Mouse (Mus musculus) urinary bladder, adult 18-20 months (tissue): ENCODE data around the gene Zc3h12a.

ENCODE experiments used
- DNase-seq, 2 experiments: peaks; one replicate each; pipeline ENCODE4 v3.0.0; 2022; ENCODE audit warnings: low spot score in 2 of 2, mixed read lengths in 2 of 2

Gene Zc3h12a

DNA sequence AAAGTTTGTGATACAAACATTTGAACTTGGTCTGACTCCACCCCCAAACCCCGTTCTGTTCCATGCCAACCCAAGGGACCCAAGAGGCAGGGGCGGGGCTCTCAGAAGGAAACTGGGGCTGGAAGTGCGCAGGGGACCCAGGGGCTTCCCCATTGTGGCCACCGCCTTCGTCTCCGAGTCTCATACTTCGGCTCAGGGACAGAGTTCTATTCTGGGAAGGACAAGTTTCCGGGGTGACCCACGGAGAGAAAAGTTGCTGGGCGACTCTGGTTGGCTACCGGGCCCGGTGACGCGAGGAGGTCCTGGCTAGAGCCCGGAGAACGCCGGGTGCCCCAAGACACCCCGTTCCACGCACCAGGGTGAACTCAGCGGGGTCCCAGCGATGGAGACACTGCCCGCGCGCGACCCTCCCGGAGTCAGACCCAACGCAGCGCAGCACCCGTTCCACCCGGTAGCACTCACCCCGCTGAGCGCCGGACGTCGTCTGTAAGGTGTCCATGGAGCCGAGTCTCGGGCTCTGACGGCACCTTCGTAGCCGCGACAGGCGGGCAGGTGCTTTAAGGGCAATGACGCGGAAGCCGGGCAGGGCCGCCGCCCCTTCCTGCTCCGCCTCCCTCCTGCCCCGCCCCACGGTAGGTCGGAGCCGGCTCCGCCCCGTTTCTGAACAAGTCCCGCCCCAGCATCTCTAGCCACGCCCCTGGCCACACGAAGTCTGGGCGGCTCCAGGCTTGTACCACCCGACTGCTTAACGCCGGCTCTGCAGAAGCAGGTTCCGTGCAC lies at the start of gene Zc3h12a:
Zc3h12a (minus strand) TSS at position 536 of the 780 bp plus-strand sequence.
- DNase-seq = peak; percentile 90

GRCm38 (mm10) chr4:125176639-125177165 lies 49.1 kb upstream of the Zc3h12a start:
- DNase-seq = no peak

DNA sequence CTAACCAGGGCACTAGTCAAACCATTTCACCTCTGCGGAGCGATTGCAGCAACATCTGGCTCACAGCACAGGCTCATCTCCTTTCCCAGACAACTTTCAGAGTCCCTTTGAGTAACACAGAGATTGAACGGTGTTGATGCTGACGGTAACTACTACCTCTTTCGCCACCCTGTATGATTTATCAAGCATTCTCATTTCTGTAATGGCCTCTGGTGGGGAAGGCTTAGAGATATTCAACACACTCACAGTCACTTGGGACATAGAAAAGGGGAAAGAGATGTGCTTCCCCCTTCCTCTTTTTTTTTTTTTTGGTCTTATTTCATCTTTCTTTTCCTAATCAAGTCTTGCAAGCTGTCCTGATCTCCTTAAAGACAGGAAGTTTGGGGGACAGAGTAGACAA lies 48.5 kb upstream of the Zc3h12a start:
- DNase-seq = no peak

DNA sequence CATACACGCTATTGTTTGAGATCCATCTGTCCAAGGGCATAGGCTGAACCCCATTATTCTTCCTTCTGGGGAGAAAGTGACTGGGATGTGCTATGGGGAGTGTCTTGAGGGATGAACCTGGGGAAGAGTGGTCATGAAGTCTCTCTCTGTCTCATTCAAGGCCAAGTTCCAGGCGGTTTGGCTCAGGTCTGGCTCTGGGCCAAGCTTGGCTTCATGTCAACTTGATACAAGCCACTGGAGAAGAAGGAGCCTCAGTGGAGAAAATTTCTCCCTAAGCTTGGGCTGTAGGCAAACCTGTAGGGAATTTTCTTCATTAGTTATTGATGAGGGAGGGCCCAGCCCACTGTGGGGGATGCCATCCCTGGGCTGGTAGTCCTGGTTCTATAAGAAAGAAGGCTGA lies 48.0 kb upstream of the Zc3h12a start:
- DNase-seq = no peak

- DNase-seq = no peak
Observed at GRCm38 (mm10) chr4:125174516-125175185, 47.0 kb upstream of the Zc3h12a start.

- no peak for DNase-seq
Observed at GRCm38 (mm10) chr4:125173150-125173549, 45.5 kb upstream of the Zc3h12a start.

GRCm38 (mm10) chr4:125172736-125173135 lies 45.1 kb upstream of the Zc3h12a start:
- DNase-seq = no peak

DNA sequence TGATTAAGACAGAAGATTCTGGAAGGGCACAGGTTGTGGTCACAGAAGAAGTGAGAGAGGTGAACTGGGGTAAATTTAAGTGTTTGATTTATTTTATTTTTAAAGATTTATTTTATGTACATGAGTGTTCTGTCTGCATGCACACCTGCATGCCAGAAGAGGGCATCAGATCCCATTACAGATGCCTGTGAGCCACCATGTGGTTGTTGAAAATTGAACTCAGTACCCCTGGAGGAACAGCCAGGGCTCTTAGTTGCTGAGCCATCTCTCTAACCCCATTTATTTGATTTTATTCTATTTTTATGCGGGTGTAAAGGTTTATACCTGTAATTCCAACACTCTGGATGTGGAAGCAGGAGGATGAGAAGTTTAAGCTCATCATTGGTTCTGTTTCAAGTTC lies 40.1 kb upstream of the Zc3h12a start:
- DNase-seq = no peak

DNA sequence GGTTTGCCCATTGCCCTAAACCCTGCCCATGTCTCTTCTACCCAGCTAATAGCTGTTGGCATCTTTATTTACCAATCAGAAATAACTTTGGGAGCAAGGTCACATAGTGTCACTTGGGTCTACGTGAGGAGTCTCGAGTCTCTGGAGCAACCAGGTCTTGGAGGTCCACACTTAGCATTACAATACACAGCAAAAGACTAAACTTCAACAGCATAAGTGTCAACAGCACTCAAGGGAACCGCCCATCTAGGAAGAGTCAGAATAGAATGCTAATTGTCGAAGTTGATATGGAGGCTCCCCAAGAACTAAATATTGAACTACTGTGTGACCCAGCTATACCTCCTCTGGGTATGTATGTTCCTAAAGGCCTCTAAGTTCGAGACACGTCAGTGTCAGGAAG lies 37.2 kb upstream of the Zc3h12a start:
- DNase-seq = no peak

DNA sequence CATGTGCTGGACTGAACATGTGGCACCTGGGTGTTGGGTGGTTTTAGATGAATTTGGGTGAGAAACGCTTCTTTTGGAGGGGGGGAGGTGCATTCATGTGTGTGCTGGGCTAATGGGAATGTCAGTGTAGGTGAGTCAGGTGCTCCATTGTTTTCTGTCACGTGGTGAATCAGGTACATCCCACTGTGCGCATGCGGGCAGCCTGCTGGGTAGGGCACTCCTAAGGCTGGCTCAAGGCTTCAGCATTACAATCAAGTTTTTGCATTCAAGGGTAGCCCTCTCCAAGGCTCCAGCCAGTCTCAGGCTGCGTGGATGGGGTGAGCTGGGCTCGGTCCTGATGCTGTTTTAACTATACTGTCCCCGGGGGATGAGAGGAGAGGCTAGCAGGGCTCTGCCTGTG lies 35.1 kb upstream of the Zc3h12a start:
- no peak for DNase-seq

DNA sequence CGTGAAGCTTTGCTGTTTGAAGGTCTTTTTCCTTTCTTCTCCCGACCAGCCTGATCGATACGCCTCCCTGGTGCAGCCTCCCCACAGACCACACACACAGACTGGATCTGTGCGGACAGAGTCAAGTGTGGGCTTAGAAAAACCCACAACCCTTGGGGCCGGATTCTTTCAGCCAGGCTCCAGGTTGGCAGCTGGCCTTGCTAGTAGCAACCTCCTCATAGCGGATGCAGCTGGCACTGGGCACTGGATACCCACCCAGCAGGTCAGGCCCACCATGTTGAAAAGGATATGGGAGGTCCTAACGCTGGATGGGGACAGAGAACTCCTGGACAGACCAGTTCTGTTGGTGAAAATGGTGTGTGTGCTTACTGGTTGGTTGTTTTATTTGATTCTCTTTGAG lies 33.8 kb upstream of the Zc3h12a start:
- no peak for DNase-seq

GRCm38 (mm10) chr4:125160951-125161331 lies 33.3 kb upstream of the Zc3h12a start:
- DNase-seq = no peak

DNA sequence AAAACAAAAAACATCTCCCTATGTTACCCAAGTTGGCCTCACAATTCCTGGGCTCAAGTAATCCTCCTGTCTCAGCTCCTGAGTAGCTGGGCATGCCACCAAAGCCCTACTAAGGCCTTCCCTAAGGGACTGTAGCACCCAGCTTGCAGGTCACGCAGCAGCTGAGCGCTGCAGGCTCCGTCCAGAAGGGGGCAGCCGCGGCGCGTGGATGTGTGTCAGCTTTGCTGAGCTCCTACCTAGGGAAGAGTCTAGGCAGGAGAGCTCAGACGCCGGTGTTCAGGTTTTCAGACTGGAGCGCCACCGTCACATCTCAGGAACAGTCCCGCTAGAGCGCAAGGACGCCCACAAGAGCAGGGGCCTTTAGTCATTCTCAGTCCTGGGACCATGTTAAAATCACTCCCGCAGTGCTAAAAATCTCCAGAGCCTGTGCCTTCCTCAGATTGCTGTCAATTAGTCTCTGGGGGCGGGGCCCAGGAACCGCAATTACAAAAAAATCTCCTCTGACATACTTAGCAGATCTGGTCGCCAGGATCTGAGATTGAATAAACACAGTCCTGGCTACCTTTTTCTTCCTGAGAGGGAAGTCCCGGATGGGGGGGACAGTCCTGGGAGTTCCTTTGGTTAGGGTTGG lies 32.8 kb upstream of the Zc3h12a start:
- DNase-seq = peak; percentile 75 to 88

DNA sequence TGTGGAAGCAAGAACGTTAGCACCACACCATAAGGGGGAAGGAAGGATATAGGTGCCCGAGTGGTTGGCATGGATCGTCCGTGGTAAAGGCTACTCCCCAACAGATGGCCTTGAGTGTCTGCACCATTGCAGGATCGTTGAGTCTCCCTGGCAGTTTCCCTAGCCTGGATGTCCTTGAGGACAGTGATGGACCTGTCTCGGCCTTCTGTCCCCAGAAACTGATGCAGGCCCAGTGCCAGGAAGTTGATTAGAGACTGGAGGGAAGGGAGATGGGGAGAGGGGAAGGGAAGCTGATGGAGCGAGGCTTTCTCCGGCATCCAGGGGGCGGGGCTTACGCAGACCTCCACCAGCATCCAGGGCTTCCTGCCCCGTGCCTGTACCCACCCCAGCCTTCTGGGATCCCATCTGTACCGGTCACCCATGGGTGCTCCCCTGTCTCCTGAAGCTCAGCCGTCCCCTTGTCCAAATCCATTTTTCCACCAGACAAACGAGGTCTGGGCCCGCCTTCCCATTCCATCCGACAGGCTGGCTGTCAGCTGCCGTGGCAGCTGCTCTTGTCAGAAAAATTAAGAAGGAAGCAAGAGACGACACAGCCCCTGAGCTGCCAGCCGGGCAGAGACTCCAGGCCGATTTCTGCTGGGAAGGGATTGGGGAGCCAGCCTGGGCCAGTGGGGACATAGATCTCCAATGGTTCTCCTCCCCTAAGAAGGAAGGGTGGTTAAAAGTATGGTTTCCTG lies 31.1 kb upstream of the Zc3h12a start:
- no peak for DNase-seq

DNA sequence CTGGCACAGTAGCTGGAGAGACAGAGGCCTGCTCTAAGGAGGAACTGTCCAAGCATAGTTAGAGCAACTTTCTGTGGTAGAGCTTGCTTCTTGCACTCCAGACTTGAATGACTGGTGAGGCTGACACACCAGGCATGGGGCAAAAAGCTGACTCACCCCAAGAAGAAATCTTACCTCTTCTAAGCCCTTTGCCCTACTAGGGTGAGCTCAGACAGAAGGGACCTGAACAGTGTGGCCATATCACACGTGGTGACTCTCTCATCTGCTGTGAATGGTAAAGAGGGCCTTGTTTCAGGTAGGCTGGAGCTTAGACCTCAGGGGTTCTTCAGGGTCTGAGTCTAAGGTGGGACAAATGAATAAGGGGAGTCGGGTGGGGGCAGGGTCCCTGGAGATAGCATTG lies 30.4 kb upstream of the Zc3h12a start:
- DNase-seq = peak in 1 of 2 experiments; percentile 6

GRCm38 (mm10) chr4:125157322-125157721 lies 29.7 kb upstream of the Zc3h12a start:
- DNase-seq = no peak

- DNase-seq = no peak
Observed at GRCm38 (mm10) chr4:125155646-125156045, 28.0 kb upstream of the Zc3h12a start.

GRCm38 (mm10) chr4:125153659-125154241 lies 26.1 kb upstream of the Zc3h12a start:
- no peak for DNase-seq

GRCm38 (mm10) chr4:125152469-125152868 lies 24.8 kb upstream of the Zc3h12a start:
- no peak for DNase-seq

- no peak for DNase-seq
Observed at GRCm38 (mm10) chr4:125149460-125149859, 21.8 kb upstream of the Zc3h12a start.

GRCm38 (mm10) chr4:125147970-125148369 lies 20.3 kb upstream of the Zc3h12a start:
- DNase-seq = no peak

GRCm38 (mm10) chr4:125145213-125145612 lies 17.6 kb upstream of the Zc3h12a start:
- DNase-seq = no peak
